ENCODE assay signal across 15 mouse cellular contexts in the genomic region with DNA sequence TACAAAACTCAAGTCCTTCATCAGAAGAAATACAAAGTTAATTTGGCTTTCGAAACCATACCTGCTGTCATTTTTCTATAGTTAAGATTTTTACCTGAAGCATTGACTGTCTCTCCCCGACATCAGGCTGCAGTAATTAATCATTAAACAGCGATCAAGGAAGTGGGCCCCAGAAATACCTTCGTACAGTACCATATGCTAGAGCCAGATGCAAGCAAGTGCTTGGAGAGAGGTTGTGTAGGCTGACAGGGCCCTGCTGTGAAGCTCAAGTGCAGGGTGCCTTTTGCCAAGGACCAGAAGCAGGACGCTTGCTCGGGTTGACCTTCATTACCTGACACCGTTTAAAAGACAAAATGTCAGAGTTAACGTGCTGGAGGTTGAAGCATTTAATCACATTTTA.
"Had no signal": no experiment of that assay in that cellular context is flagged by ENCODE, and none has a peak within 500 bp of the region (broad histone marks: within the 10 kb centered on the region; RNA-seq: fewer than 3 reads in every experiment).

No protein-coding gene starts in this region.

- H3K27ac ChIP-seq: hindbrain, postnatal 0 days; kidney, postnatal 0 days; limb, embryonic 10.5 days; liver, embryonic 15.5 days; macrophage; midbrain, embryonic 15.5 days; neural tube, embryonic 13.5 days; stomach, embryonic 15.5 days had no signal

- DNase-seq: kidney, adult 11 months; lung, adult 2 months; retina, postnatal 1 day; thymus, postnatal 36 days had no signal

- H3K36me3 ChIP-seq: limb, embryonic 10.5 days; liver, embryonic 15.5 days; midbrain, embryonic 15.5 days; neural tube, embryonic 13.5 days; stomach, embryonic 15.5 days had no signal

- H3K4me3 ChIP-seq: limb, embryonic 10.5 days; liver, embryonic 15.5 days; megakaryocyte, embryonic 14.5 days; midbrain, embryonic 15.5 days; neural tube, embryonic 13.5 days; stomach, embryonic 15.5 days had no signal

- H3K27me3 ChIP-seq: liver, embryonic 15.5 days; megakaryocyte, embryonic 14.5 days; midbrain, embryonic 15.5 days; neural tube, embryonic 13.5 days; stomach, embryonic 15.5 days had no signal

- H3K9me3 ChIP-seq: limb, embryonic 10.5 days; liver, embryonic 15.5 days; midbrain, embryonic 15.5 days; neural tube, embryonic 13.5 days; stomach, embryonic 15.5 days had no signal

- H3K4me2 ChIP-seq: liver, embryonic 11.5 days; liver, embryonic 15.5 days; midbrain, embryonic 11.5 days; midbrain, embryonic 15.5 days; neural tube, embryonic 13.5 days; stomach, embryonic 15.5 days had no signal

- ATAC-seq: hindbrain, postnatal 0 days; midbrain, embryonic 15.5 days had no signal

- H3K4me1 ChIP-seq: limb, embryonic 10.5 days; liver, embryonic 15.5 days; megakaryocyte, embryonic 14.5 days; midbrain, embryonic 15.5 days; neural tube, embryonic 13.5 days; stomach, embryonic 15.5 days had no signal

- H3K9ac ChIP-seq: liver, embryonic 15.5 days; midbrain, embryonic 15.5 days; neural tube, embryonic 13.5 days; stomach, embryonic 15.5 days had no signal
